Mouse (Mus musculus) stomach, postnatal 0 days (tissue): Measurements from ENCODE around the gene Pitpnm3.

Source experiments
- CTCF ChIP-seq: IDR thresholded peaks from 2 replicates; pipeline ENCODE4 v1.5.1; 2016; ENCODE audit warnings: antibody characterized with exemption, low read depth, mild to moderate bottlenecking, moderate library complexity
- EP300 ChIP-seq: optimal IDR thresholded peaks from 2 replicates; pipeline ENCODE3; 2016; ENCODE audit warnings: antibody characterized with exemption

DNA sequence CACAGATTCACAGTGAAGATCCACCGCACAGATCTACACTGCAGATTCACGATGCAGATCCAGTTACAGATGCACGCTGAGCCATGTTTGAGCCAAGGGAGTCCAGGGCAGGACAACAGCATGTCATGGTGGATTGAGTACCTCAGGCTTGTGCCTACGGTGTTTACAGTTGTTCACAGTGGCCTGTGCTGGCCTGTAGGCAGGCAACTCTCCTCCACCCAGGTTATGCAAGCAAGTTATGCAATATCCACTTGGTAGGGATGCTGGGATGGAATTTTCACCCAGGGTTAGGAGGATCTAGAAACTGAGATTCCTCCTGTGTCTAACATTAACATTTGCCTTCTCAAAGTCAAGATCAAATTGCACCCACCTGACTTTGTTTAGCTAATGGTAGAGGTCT is 53.0 kb downstream of the Pitpnm3 start:
- TF ChIP-seq CTCF: no peak
- no peak for TF ChIP-seq EP300
